Mouse (Mus musculus) hindbrain, embryonic 13.5 days (tissue): ENCODE data around the gene Raf1. TPM values are rescaled to one million over a fixed set of nuclear protein-coding genes. Genes with fewer than 3 reads are reported as not detected.

Experiments
- ATAC-seq: fragments of 200-750 bp; cut with Nextera tagmentation; 2 replicates; pipeline ENCODE4 v1.8.0; 2017; ENCODE audit warnings: moderate TSS enrichment; ENCODE audit not compliant: low FRiP score
- H3K27ac ChIP-seq: fragments of 300-500 bp; sonication (generic); 2 replicates; pipeline ENCODE4 v1.5.1; 2015; ENCODE audit warnings: inconsistent platforms, mild to moderate bottlenecking, moderate library complexity
- H3K27me3 ChIP-seq: fragments of 300-500 bp; sonication (generic); 2 replicates; pipeline ENCODE4 v1.6.1; 2015; ENCODE audit warnings: mild to moderate bottlenecking, inconsistent platforms
- H3K36me3 ChIP-seq: fragments of 300-500 bp; sonication (generic); 2 replicates; pipeline ENCODE4 v1.6.1; 2015; ENCODE audit warnings: mild to moderate bottlenecking, inconsistent platforms
- H3K4me1 ChIP-seq: fragments of 300-500 bp; sonication (generic); replicated peaks from 2 replicates; pipeline ENCODE4 v1.6.1; 2015; ENCODE audit warnings: inconsistent platforms
- H3K4me2 ChIP-seq: fragments of 300-500 bp; sonication (generic); 2 replicates; pipeline ENCODE4 v1.6.1; 2015; ENCODE audit warnings: inconsistent platforms, mild to moderate bottlenecking, moderate library complexity
- H3K4me3 ChIP-seq: fragments of 300-500 bp; sonication (generic); 2 replicates; pipeline ENCODE4 v1.5.1; 2015; ENCODE audit warnings: mild to moderate bottlenecking, inconsistent platforms
- H3K9ac ChIP-seq: fragments of 300-500 bp; sonication (generic); 2 replicates; pipeline ENCODE4 v1.6.1; 2015; ENCODE audit warnings: mild to moderate bottlenecking, inconsistent platforms
- H3K9me3 ChIP-seq: fragments of 300-500 bp; sonication (generic); 2 replicates; pipeline ENCODE4 v1.6.1; 2016; ENCODE audit warnings: inconsistent platforms
- WGBS: fragments of 180-500 bp; shearing (Covaris S2); methylation state at CpG from one replicate; pipeline ENCODE4 v1.1.7; 2015; 5-methylcytosine and 5-hydroxymethylcytosine counted together
- polyA plus RNA-seq: library from polyadenylated mRNA; unstranded; fragments of >200 nt; fragmentation: Nextera tagmentation; extraction: Ambion mirVana; gene quantifications from 2 replicates; pipeline ENCODE4 v1.2.1, GENCODE M21; 2015

Gene Raf1
- polyA plus RNA-seq, 1 experiment from 2014 or later = 147 TPM

DNA sequence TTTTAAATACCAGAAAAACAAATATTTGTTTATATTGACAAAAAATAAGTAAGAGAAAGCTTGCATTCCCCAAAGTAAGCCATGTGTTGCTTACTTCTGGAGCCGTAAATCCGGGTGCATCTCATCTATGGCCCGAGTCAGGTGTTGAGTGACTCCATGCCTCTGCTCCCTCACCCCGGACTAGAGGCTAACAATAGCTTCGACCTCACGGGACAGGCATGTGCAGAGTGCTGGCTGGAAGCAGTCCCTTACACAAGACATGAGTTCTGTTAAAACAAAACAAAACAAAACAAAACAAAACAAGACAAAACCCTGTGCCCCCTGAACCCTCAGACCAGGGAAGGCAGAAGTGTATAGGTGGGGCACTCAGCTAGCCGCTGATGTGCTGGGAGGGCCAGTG, 18.7 kb upstream of the Raf1 start:
- H3K27ac ChIP-seq = no peak overlapping the region
- no peak overlapping the region for H3K4me2 ChIP-seq
- WGBS = 60% methylated on average over 7 of the region's 7 CpGs
- H3K36me3 ChIP-seq = no peaks in the 10 kb centered on the region
- no peak overlapping the region for H3K4me3 ChIP-seq
- H3K9me3 ChIP-seq = no peaks in the 10 kb centered on the region
- no peak for ATAC-seq
- H3K27me3 ChIP-seq = no peaks in the 10 kb centered on the region
- H3K9ac ChIP-seq = no peak overlapping the region
- H3K4me1 ChIP-seq = no peaks in the 10 kb centered on the region

DNA sequence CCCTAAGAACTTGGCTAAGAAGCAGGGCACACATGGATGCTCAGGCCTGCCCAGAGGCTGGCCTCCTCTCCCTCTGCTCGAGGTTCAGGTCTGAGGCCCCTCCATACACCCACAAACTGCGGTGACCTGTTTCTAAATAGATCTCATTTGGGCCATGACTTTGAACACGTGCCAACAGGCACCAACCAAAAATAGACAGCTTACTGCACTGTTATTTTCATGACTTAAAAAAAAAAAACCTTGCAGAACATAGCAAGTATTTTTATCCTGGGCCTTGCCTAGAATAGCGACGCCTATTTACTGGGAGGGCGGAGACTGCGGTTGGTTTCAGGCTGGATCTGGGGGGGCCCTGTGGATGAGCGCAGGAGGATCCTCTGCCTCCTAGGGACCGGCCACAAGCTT, 18.0 kb upstream of the Raf1 start:
- 59% methylated on average over 9 of the region's 9 CpGs for WGBS
- Histone ChIP-seq H3K9ac (no peak overlapping the region), H3K4me2 (no peak overlapping the region), H3K9me3 (no peaks in the 10 kb centered on the region), H3K36me3 (no peaks in the 10 kb centered on the region), H3K4me1 (no peaks in the 10 kb centered on the region), H3K27ac (no peak overlapping the region), H3K27me3 (no peaks in the 10 kb centered on the region), H3K4me3 (no peak overlapping the region)
- ATAC-seq = no peak

DNA sequence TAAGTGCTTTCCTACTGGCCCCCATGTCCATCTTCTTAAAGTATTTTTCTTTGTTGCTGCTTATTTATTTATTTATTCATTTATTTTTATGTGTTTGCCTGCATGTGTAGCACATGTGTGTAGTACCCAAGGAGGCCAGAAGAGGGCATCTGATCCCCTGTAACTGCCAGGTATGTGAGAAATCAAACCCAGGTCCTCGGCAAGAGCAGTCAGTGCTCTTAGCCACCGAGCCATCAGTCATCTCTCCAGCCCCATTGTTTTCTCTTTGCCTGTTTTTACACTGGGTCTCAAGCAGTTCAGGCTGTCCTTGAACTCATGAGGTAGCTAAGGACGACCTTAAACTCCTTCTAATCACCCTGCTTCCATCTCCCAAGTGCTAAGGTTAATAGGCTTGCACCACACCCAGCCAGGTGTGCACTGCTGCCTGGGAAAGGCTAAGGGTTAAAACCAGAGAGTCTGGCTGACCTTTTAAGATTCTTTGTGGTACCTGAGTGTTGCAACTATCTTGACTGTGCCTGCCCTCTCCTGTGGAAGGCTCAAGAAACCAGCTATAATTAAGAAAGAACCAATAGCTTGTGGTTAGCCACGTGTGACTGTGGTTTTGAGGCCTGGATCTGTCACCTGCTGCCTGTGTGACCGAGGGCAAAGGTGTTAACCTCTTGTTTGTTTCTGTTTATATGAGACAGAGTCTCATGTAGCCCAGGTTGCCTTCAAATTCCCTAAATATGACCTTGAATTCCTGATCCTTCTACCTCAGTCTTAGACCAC, 16.7 kb upstream of the Raf1 start:
- WGBS = 70% methylated on average over 5 of the region's 5 CpGs

GRCm38 (mm10) chr6:115692163-115692950, 15.9 kb upstream of the Raf1 start:
- no peak overlapping the region for H3K4me2 ChIP-seq
- no peak overlapping the region for H3K4me3 ChIP-seq
- no peak overlapping the region for H3K9ac ChIP-seq
- H3K27ac ChIP-seq = no peak overlapping the region
- WGBS = 67% methylated on average over 9 of the region's 9 CpGs
- no peaks in the 10 kb centered on the region for H3K36me3 ChIP-seq
- ATAC-seq = no peak
- H3K4me1 ChIP-seq = no peaks in the 10 kb centered on the region
- H3K27me3 ChIP-seq = no peaks in the 10 kb centered on the region
- H3K9me3 ChIP-seq = no peaks in the 10 kb centered on the region

More for the DNA sequence above, 16.7 kb upstream of the Raf1 start:
- Histone ChIP-seq H3K27ac (no peak overlapping the region), H3K9ac (no peak overlapping the region), H3K4me3 (no peak overlapping the region), H3K4me1 (no peaks in the 10 kb centered on the region), H3K9me3 (no peaks in the 10 kb centered on the region), H3K4me2 (no peak overlapping the region), H3K36me3 (no peaks in the 10 kb centered on the region), H3K27me3 (no peaks in the 10 kb centered on the region)
- ATAC-seq = no peak

DNA sequence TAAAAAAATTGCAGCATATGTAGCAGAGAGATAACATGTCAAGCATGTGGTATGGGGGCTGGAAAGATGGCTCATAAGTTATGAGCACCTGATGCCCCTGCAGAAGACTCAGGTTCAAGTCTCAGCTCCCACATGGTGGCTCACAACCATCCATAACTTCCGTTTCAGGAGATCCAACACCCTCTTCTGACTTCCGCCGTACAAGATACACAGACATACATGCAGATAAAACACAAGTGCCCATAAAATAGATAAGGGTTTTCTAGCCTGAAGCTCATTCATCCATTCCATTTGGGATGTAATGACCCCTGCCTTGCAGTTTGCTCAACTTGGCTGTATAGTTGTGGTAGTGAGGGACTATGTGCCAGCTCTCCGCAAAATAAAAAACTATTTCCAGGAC, 13.7 kb upstream of the Raf1 start:
- no peaks in the 10 kb centered on the region for H3K36me3 ChIP-seq
- H3K4me2 ChIP-seq = no peak overlapping the region
- H3K4me1 ChIP-seq = no peaks in the 10 kb centered on the region
- no peaks in the 10 kb centered on the region for H3K9me3 ChIP-seq
- H3K4me3 ChIP-seq = no peak overlapping the region
- no peak overlapping the region for H3K9ac ChIP-seq
- 95% methylated on average over 4 of the region's 4 CpGs for WGBS
- no peak for ATAC-seq
- H3K27me3 ChIP-seq = no peaks in the 10 kb centered on the region
- no peak overlapping the region for H3K27ac ChIP-seq

DNA sequence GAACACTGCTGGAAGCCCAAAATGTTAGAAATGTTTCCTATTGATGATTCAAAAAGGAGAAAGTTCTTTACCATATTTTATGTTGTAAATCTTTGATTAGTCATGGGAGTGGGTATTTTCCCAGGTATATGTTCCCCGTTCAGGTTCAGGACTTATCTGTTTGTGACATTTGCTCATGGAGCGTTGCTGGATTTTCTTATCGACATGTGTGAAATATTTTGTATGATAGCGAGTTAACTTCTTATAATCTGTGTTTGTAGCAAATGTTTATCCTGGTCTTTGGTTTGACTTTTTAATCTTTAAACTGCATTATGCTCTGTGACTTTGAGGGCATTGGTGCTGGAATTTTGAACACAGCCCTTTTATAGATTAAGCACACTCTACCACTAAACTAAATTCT, 12.2 kb upstream of the Raf1 start:
- H3K4me1 ChIP-seq = no peaks in the 10 kb centered on the region
- H3K9me3 ChIP-seq = no peaks in the 10 kb centered on the region
- WGBS = 92% methylated on average over 4 of the region's 4 CpGs
- no peaks in the 10 kb centered on the region for H3K36me3 ChIP-seq
- H3K27ac ChIP-seq = no peak overlapping the region
- H3K4me2 ChIP-seq = no peak overlapping the region
- H3K9ac ChIP-seq = no peak overlapping the region
- H3K27me3 ChIP-seq = no peaks in the 10 kb centered on the region
- no peak overlapping the region for H3K4me3 ChIP-seq
- ATAC-seq = no peak

DNA sequence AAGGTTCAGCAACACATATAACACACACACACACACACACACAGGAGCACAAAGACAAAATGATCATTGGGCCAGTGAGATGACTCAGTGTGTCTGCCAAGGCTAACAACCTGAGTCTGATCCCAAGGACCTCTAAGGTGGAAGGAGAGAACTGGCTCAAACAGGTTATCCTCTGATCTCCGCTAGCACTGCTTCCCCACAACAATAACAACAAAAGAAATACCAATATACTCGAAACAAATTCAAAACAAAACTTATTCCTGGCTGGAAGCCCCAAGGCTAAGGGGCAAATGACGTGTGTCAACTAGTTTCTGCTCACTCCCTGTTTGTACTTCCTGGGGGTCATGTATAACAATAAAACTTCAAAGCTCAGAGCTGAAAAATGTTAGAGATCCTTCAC, 11.3 kb upstream of the Raf1 start:
- Histone ChIP-seq H3K27me3 (no peaks in the 10 kb centered on the region), H3K9ac (no peak overlapping the region), H3K4me2 (no peak overlapping the region), H3K36me3 (no peaks in the 10 kb centered on the region), H3K4me3 (no peak overlapping the region), H3K27ac (no peak overlapping the region), H3K9me3 (no peaks in the 10 kb centered on the region), H3K4me1 (no peaks in the 10 kb centered on the region)
- no peak for ATAC-seq
- WGBS = 76% methylated on average over 3 of the region's 3 CpGs

- no peak for ATAC-seq
- WGBS = 57% methylated on average over 11 of the region's 11 CpGs
These were observed 8.6 kb upstream of the Raf1 start for GRCm38 (mm10) chr6:115684851-115685646.

GRCm38 (mm10) chr6:115684271-115684670, 7.8 kb upstream of the Raf1 start:
- H3K4me1 ChIP-seq = no peaks in the 10 kb centered on the region
- no peaks in the 10 kb centered on the region for H3K36me3 ChIP-seq
- H3K9ac ChIP-seq = no peak overlapping the region
- ATAC-seq = no peak
- no peak overlapping the region for H3K4me2 ChIP-seq
- 98% methylated on average over 2 of the region's 2 CpGs for WGBS
- no peak overlapping the region for H3K27ac ChIP-seq
- H3K27me3 ChIP-seq = no peaks in the 10 kb centered on the region
- no peak overlapping the region for H3K4me3 ChIP-seq
- H3K9me3 ChIP-seq = no peaks in the 10 kb centered on the region

More at GRCm38 (mm10) chr6:115684851-115685646, 8.6 kb upstream of the Raf1 start:
- Histone ChIP-seq H3K9me3 (no peaks in the 10 kb centered on the region), H3K27ac (no peak overlapping the region), H3K4me2 (no peak overlapping the region), H3K4me1 (no peaks in the 10 kb centered on the region), H3K9ac (no peak overlapping the region), H3K4me3 (no peak overlapping the region), H3K36me3 (no peaks in the 10 kb centered on the region), H3K27me3 (no peaks in the 10 kb centered on the region)

DNA sequence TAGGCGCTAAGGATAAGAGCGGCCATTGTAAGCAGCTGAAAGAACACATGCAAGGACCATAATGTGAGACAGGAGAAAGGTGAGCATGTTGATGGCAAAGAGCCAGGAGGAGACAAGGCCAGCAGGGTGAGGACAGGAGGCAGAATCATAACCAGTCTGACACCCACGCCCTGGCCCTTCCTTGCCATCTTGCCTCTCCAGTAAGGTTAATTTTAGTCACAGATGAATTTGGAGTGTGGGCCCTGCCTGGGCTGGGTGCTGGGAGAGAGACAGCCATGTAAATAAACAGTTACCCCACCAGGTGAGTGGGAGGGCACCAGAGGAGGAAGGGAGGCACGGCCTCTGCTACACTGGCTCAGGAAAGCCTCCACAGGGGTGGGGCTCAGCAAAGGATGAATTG, 4.6 kb upstream of the Raf1 start:
- Histone ChIP-seq H3K27me3 (no peaks in the 10 kb centered on the region), H3K36me3 (no peaks in the 10 kb centered on the region), H3K4me1 (0 out of 2 replicates have a peak, but pooled peaks cover 5% of the 10 kb centered on the region), H3K9ac (no peak overlapping the region), H3K9me3 (no peaks in the 10 kb centered on the region), H3K4me3 (no peak overlapping the region), H3K27ac (no peak overlapping the region), H3K4me2 (no peak overlapping the region)
- 88% methylated on average over 4 of the region's 4 CpGs for WGBS
- no peak for ATAC-seq

- no peak for ATAC-seq
- H3K27ac ChIP-seq = no peak overlapping the region
- peaks cover 22% of the 10 kb centered on the region for H3K4me1 ChIP-seq
- no peaks in the 10 kb centered on the region for H3K9me3 ChIP-seq
- 97% methylated on average over 1 of the region's 1 CpGs for WGBS
- H3K4me3 ChIP-seq = no peak overlapping the region
- no peaks in the 10 kb centered on the region for H3K36me3 ChIP-seq
- H3K9ac ChIP-seq = no peak overlapping the region
- no peaks in the 10 kb centered on the region for H3K27me3 ChIP-seq
- H3K4me2 ChIP-seq = no peak overlapping the region
These were observed 1.6 kb upstream of the Raf1 start for GRCm38 (mm10) chr6:115678012-115678411.

DNA sequence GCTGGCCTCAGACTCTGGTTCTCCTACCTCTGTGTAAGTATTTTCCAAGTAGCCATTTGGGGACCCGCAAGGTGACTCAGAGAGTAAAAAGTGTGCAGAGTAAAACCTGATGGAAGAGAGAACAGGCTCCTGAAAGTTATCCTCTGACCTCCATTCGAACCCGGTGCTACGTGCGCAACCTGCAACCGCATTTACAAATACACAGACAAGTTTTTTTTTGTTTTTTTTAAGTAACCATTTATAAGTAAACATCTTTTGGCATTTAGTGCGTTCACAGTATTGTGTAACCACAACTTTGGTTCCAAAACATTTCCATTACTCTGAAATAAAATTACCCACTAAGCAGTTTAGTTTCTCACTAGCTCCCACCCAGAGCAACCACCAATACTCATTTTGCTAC, 1.0 kb upstream of the Raf1 start:
- WGBS = 96% methylated on average over 7 of the region's 7 CpGs
- Histone ChIP-seq H3K4me1 (peaks cover 27% of the 10 kb centered on the region), H3K4me3 (peak overlapping the region; percentile 78), H3K9me3 (no peaks in the 10 kb centered on the region), H3K4me2 (peak overlapping the region; percentile 50), H3K27ac (0 out of 2 replicates have a peak overlapping the region, but pooled peaks have one; percentile 99), H3K27me3 (no peaks in the 10 kb centered on the region), H3K9ac (no peak overlapping the region), H3K36me3 (no peaks in the 10 kb centered on the region)
- no peak for ATAC-seq
